Mouse (Mus musculus): ENCODE measurements around the gene Fam183b.
"Not testable (repeated sequence)": the region's sequence is repeated elsewhere in the genome, so short reads cannot be mapped to it uniquely, and the experiment has no call there.

The Fam183b gene

DNA sequence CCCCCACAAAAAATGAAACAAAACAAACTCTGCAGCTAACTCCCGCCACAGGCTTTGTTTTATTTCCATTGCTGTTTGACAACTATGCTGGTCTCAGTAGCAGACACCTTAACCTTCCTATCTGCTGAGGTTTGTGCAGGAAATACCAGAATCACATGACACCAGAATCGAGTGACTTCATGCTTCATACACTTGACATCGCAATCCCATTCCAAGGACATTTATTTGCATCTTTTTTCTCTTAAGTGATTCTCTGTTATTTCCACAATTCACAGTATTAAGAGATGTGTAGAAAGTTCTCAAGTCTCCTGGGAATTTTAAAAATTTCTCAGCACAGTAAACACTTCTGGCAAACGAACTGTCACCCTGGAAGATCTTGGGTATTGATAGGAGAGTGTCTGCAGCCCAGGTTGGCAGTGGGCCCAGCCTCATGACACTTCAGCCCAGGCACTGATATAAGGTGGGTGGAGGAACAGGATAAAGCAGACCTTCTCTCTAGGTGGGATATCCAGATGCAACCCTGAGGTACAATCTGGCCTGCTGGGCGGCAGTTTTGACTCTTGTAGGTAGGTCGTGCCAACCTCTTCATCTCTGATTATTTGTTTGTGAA is 19.2 kb downstream of the Fam183b start, which contains the start of gene Olfr314:
Gene Olfr314, plus strand, starts transcription at position 473 of the 610 bp plus-strand sequence.
- in situ Hi-C loops (cut with MboI, MseI), result loop anchor here (25.0 kb wide), 1 partner anchor 920 kb away; no protein-coding TSS in a partner anchor

DNA sequence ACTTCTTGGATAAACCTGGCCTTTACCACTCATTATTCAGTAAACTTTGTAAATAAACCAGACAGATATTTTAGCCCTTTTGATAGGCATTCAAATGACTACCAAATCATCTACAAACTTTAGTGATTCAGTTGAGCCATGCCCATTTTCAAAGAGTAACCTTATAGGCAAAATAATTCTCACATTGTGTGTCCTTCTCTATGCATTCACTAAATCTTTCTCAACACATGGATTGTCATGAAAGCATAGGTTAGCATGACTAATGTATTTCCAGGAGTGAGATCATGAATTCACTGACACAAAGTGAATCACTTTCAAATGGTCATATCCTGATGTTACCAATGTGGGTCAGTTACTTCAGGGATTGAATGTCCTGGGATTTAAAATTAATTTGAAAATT is 28.9 kb downstream of the Fam183b start, which contains the start of gene Olfr315:
Gene Olfr315, plus strand, starts transcription at position 301 of the 400 bp plus-strand sequence.
- in situ Hi-C loops (cut with MboI, MseI), result no loop called here

DNA sequence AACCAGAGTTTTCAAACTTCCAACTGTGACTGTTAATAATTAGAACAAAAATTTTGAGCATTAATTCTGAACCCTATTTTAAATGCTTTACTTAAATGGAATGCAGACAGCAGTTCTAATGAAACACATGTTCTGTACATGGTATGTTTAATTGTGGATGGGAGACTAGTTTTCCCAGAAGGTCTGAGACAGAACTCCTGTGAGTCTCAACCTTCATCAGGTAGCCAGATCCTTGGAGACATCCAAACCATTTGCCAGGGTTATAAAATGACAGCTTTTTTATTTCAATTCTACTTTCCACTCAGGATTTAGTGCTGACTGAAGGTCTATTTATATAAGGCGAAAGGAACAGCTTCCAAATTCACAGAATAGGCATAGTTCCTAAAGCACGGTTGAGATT is 49.3 kb downstream of the Fam183b start, which contains the start of gene Olfr316:
Gene Olfr316, plus strand, starts transcription at position 301 of the 400 bp plus-strand sequence.
- in situ Hi-C loops (cut with MboI, MseI), result no loop called here

DNA sequence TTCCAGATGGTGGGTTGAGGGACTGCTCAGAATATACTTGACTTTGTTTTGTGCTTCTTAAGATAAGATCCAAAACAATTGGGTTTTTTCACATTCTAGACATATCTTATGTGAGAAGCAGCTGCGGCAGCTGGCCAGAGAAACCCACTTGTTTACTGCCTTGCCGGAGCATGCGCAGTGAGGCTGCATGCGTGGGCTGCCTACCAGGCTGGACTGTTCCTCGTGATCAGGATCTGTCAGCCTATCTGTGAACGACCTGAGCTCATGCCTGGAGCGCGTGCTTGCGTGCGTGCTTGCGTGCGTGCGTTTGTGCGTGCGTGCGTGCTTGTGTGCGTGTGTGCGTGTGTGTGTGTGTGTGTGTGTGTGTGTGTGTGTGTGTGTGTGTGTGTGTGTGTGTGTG is 50.7 kb downstream of the Fam183b start:
- in situ Hi-C loops (cut with MboI, MseI), result not testable (repeated sequence)

Data from T-helper 1 cell (primary cell).